Mouse (Mus musculus) adipose tissue, adult 10 weeks (tissue): ENCODE results near the gene Ints7. TPM values are rescaled to one million over a fixed set of nuclear protein-coding genes. Genes with fewer than 3 reads are reported as not detected.

Experiments
- polyA plus RNA-seq: library from polyadenylated mRNA; stranded (reverse); fragments of 350-450 nt; fragmentation: Illumina TruSeq; extraction: RNeasy Lipid Tissue Mini Kit (QIAGEN cat#74804); gene quantifications from one replicate; pipeline ENCODE4 v1.2.3, GENCODE M21; 2014; ENCODE audit warnings: low read depth, low replicate concordance

Gene Ints7
- 17.0 TPM for polyA plus RNA-seq

DNA sequence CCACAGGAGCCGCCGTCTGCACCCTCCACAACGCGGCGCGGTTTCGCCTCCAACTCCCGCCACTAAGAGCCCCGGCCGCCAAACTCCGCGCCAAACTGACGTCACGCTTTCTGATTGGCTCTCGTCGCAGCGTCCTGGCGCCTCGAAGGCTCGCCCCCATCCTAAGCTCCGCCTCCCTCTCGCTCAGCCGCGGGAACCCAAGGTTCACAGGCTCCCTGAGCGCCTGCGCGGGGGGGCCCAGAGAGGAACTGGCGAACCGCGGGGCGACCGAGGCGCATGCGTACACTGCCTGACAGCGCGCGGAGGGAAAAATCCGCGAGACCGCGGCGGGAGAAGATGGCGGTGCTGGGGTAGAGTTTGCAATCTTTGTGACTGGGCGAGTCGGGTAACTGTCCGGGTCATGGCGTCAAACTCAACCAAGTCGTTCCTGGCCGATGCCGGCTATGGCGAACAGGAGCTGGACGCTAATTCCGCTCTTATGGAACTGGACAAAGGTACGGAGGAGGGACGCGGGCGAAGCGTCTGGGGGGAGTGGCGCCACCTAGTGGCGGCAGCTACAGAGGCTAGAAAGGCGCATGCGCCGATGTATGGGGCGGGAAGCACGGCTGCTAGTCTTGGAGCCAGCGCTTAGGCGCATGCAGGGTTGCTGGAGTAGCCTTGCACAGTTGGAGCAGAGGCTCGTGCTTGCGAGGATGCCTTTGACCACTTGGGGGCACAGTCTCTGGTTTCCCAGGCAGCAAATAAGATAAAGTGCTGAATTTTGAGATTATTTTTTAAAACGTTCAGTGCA is at the start of gene Ints7, which contains the start of gene Dtl:
Gene Ints7, plus strand, starts transcription at position 179 of the 790 bp plus-strand sequence.
Gene Dtl, minus strand, starts transcription at position 87 of the 790 bp plus-strand sequence.

Other genes starting within 250 kb of the Ints7 start
- gene Tmem206, start 249.7 kb upstream of the Ints7 start, polyA plus RNA-seq: 7.1 TPM
- gene Ppp2r5a, start 172.4 kb upstream of the Ints7 start, polyA plus RNA-seq: 136 TPM
- 2.1 TPM for gene Dtl, start 92 bp upstream of the Ints7 start, polyA plus RNA-seq
- gene Lpgat1, start 142.2 kb downstream of the Ints7 start, polyA plus RNA-seq: 84.0 TPM
- 4.6 TPM for gene Nek2, start 245.8 kb downstream of the Ints7 start, polyA plus RNA-seq